Mouse (Mus musculus): Measurements from ENCODE around the gene Bicd2. TPM values are rescaled to one million over a fixed set of nuclear protein-coding genes. Genes with fewer than 3 reads are reported as not detected.

Gene Bicd2
- polyA plus RNA-seq, 1 experiment from 2014 or later = 36.7 TPM

GRCm38 (mm10) chr13:49316386-49317162 lies 24.8 kb upstream of the Bicd2 start:
- ATAC-seq (ENCODE audit: insufficient read depth) (no peak), DNase-seq (no peak)
- Histone ChIP-seq H3K4me1 (ENCODE audit: insufficient read depth) (no peaks in the 10 kb centered on the region), H3K27me3 (ENCODE audit: insufficient read depth, low read length) (no peaks in the 10 kb centered on the region), H3K36me3 (ENCODE audit: insufficient read depth) (no peaks in the 10 kb centered on the region), H3K4me2 (no peak overlapping the region), H3K27ac (ENCODE audit: low read depth) (no peak overlapping the region), H3K4me3 (ENCODE audit: low read depth, low read length) (no peak overlapping the region), H3K9me3 (ENCODE audit: low read depth, low read length) (no peaks in the 10 kb centered on the region), H3K9ac (no peak overlapping the region)
- TF ChIP-seq CTCF (IDR thresholded peaks at IDR 0.05; ENCODE audit: low read depth) = no peak
- WGBS = 58% methylated on average over 9 of the region's 9 CpGs

DNA sequence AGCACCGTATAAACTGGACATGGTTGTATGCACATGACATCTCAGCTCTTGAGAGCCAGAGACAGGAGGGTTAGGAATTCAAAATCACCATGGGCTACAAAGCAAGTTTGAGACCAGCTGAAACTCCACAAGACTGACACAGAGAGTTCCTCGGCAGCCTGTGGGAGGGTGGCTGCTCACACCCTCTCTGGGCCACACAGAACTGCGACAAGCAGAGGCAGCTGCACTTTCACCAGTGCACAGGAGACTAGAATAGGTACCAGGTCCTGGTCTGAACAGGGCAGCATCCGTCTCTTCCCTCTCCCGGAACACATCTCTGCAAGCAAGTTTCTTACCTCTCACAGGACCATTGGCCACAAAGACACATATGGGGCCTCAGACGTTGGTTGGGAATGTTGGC lies 23.9 kb upstream of the Bicd2 start:
- ATAC-seq (ENCODE audit: insufficient read depth) = no peak
- Histone ChIP-seq H3K4me3 (ENCODE audit: low read depth, low read length) (no peak overlapping the region), H3K4me2 (no peak overlapping the region), H3K4me1 (ENCODE audit: insufficient read depth) (no peaks in the 10 kb centered on the region), H3K9me3 (ENCODE audit: low read depth, low read length) (no peaks in the 10 kb centered on the region), H3K9ac (no peak overlapping the region), H3K36me3 (ENCODE audit: insufficient read depth) (no peaks in the 10 kb centered on the region), H3K27me3 (ENCODE audit: insufficient read depth, low read length) (no peaks in the 10 kb centered on the region), H3K27ac (ENCODE audit: low read depth) (no peak overlapping the region)
- DNase-seq = no peak
- 65% methylated on average over 6 of the region's 6 CpGs for WGBS
- no peak for TF ChIP-seq CTCF (IDR thresholded peaks at IDR 0.05; ENCODE audit: low read depth)

- H3K4me1 ChIP-seq (ENCODE audit: insufficient read depth) = no peaks in the 10 kb centered on the region
- WGBS = 83% methylated on average over 7 of the region's 7 CpGs
- DNase-seq (no peak), ATAC-seq (ENCODE audit: insufficient read depth) (no peak)
- no peaks in the 10 kb centered on the region for H3K27me3 ChIP-seq (ENCODE audit: insufficient read depth, low read length)
- H3K9ac ChIP-seq = no peak overlapping the region
- H3K36me3 ChIP-seq (ENCODE audit: insufficient read depth) = no peaks in the 10 kb centered on the region
- TF ChIP-seq CTCF (IDR thresholded peaks at IDR 0.05; ENCODE audit: low read depth) = no peak
- H3K9me3 ChIP-seq (ENCODE audit: low read depth, low read length) = no peaks in the 10 kb centered on the region
- H3K27ac ChIP-seq (ENCODE audit: low read depth) = no peak overlapping the region
- no peak overlapping the region for H3K4me3 ChIP-seq (ENCODE audit: low read depth, low read length)
- H3K4me2 ChIP-seq = no peak overlapping the region
Observed at GRCm38 (mm10) chr13:49317914-49318313, 23.5 kb upstream of the Bicd2 start.

GRCm38 (mm10) chr13:49320040-49320439 lies 21.3 kb upstream of the Bicd2 start, which contains the start of gene Fgd3:
Gene Fgd3, minus strand, starts transcription at chr13:49320311.
- H3K4me1 ChIP-seq (ENCODE audit: insufficient read depth) = no peaks in the 10 kb centered on the region
- DNase-seq = peak; percentile 75
- peak within 1 kb of the TSS; percentile 62 for H3K4me2 ChIP-seq
- no peaks in the 10 kb centered on the region for H3K27me3 ChIP-seq (ENCODE audit: insufficient read depth, low read length)
- TF ChIP-seq CTCF (IDR thresholded peaks at IDR 0.05; ENCODE audit: low read depth) = no peak
- no peaks in the 10 kb centered on the region for H3K36me3 ChIP-seq (ENCODE audit: insufficient read depth)
- WGBS = under 1% methylated on average over 10 of the region's 10 CpGs
- no peaks in the 10 kb centered on the region for H3K9me3 ChIP-seq (ENCODE audit: low read depth, low read length)
- peak within 1 kb of the TSS; percentile 46 for H3K9ac ChIP-seq
- peak within 1 kb of the TSS; percentile 29 for H3K4me3 ChIP-seq (ENCODE audit: low read depth, low read length)
- H3K27ac ChIP-seq (ENCODE audit: low read depth) = no peak within 1 kb of the TSS
- ATAC-seq (ENCODE audit: insufficient read depth) = peak; percentile 94

GRCm38 (mm10) chr13:49320514-49320913 lies 20.9 kb upstream of the Bicd2 start:
- no peak overlapping the region for H3K9ac ChIP-seq
- DNase-seq (no peak), ATAC-seq (ENCODE audit: insufficient read depth) (peak; percentile 36; the same call in 1 of the 2 replicates)
- H3K9me3 ChIP-seq (ENCODE audit: low read depth, low read length) = no peaks in the 10 kb centered on the region
- H3K36me3 ChIP-seq (ENCODE audit: insufficient read depth) = no peaks in the 10 kb centered on the region
- H3K4me3 ChIP-seq (ENCODE audit: low read depth, low read length) = no peak overlapping the region
- WGBS = 74% methylated on average over 1 of the region's 1 CpGs
- no peaks in the 10 kb centered on the region for H3K27me3 ChIP-seq (ENCODE audit: insufficient read depth, low read length)
- no peak for TF ChIP-seq CTCF (IDR thresholded peaks at IDR 0.05; ENCODE audit: low read depth)
- H3K27ac ChIP-seq (ENCODE audit: low read depth) = no peak overlapping the region
- peak overlapping the region; percentile 62 for H3K4me2 ChIP-seq
- no peaks in the 10 kb centered on the region for H3K4me1 ChIP-seq (ENCODE audit: insufficient read depth)

DNA sequence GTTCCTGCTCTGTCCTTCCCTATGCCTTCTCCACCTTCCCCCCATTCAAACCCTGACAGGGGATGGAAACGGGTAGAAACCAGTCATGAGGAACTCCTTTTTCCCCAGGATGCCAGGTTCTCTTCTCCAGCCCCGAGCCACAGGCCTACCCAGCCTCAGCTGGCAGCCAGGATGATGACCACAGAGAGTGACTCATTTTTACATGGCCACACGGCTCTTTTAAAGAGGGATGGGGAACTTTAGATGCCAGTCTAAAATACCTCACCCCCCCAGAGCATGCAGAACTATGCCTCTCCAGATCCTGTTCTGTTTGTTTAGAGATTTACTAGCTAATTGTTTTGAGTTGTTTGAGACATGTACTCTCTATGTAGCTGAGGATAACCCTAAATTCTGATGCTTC lies 19.9 kb upstream of the Bicd2 start:
- no peak for TF ChIP-seq CTCF (IDR thresholded peaks at IDR 0.05; ENCODE audit: low read depth)
- WGBS = 58% methylated on average over 3 of the region's 3 CpGs
- ATAC-seq (ENCODE audit: insufficient read depth) = no peak

GRCm38 (mm10) chr13:49322169-49322568 lies 19.2 kb upstream of the Bicd2 start:
- no peak for TF ChIP-seq CTCF (IDR thresholded peaks at IDR 0.05; ENCODE audit: low read depth)
- Histone ChIP-seq H3K9ac (no peak overlapping the region), H3K27ac (ENCODE audit: low read depth) (no peak overlapping the region), H3K4me1 (ENCODE audit: insufficient read depth) (no peaks in the 10 kb centered on the region), H3K36me3 (ENCODE audit: insufficient read depth) (no peaks in the 10 kb centered on the region), H3K27me3 (ENCODE audit: insufficient read depth, low read length) (no peaks in the 10 kb centered on the region), H3K9me3 (ENCODE audit: low read depth, low read length) (no peaks in the 10 kb centered on the region), H3K4me2 (no peak overlapping the region), H3K4me3 (ENCODE audit: low read depth, low read length) (no peak overlapping the region)
- 74% methylated on average over 5 of the region's 5 CpGs for WGBS
- ATAC-seq (ENCODE audit: insufficient read depth) (no peak), DNase-seq (no peak)

More for the DNA sequence above, 19.9 kb upstream of the Bicd2 start:
- DNase-seq = no peak
- H3K4me2 ChIP-seq = no peak overlapping the region
- H3K4me1 ChIP-seq (ENCODE audit: insufficient read depth) = no peaks in the 10 kb centered on the region
- no peaks in the 10 kb centered on the region for H3K9me3 ChIP-seq (ENCODE audit: low read depth, low read length)
- H3K27ac ChIP-seq (ENCODE audit: low read depth) = no peak overlapping the region
- H3K27me3 ChIP-seq (ENCODE audit: insufficient read depth, low read length) = no peaks in the 10 kb centered on the region
- no peak overlapping the region for H3K9ac ChIP-seq
- H3K36me3 ChIP-seq (ENCODE audit: insufficient read depth) = no peaks in the 10 kb centered on the region
- H3K4me3 ChIP-seq (ENCODE audit: low read depth, low read length) = no peak overlapping the region

Data from lung, embryonic 14.5 days (tissue).